9 mouse cellular contexts compared by ENCODE assay signal in the genomic region with DNA sequence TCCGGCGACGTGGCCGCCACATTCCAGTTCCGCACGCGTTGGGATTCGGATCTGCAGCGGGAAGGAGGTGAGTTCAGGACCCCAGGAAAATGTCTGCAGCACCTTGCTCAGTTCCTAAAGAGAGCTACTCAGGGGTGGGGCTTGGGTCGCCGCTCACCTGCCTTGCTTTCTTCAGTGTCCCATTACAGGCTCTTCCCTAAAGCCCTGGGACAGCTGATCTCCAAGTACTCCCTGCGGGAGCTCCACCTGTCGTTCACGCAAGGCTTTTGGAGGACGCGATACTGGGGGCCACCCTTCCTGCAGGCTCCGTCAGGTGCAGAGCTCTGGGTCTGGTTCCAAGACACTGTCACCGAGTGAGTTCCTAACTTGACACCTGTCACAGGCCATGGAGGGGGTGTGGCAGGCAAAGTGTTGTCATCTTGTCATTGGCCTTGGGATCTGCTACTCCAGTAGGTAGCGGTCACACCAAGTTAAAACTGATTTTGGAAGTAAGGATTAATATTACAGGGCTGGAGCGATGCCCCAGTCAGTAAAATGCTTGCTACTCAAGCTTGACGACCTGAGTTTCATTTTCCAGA. TPM values are rescaled to one million over a fixed set of nuclear protein-coding genes. Genes with fewer than 3 reads are reported as not detected.
DNase-seq lines count a peak whose midpoint lies in the region; ATAC-seq lines count a peak whose summit lies in the region.
"Had no signal": no experiment of that assay in that cellular context is flagged by ENCODE, and none has a peak within 500 bp of the region (broad histone marks: within the 10 kb centered on the region; RNA-seq: fewer than 3 reads in every experiment).

No protein-coding gene starts in this region.

- DNase-seq in adrenal gland, adult 2 months, result peak; percentile 23
- no peak for DNase-seq in adrenal gland, adult 18-20 months (ENCODE audit: low spot score in 2 of 2)
- no peak for DNase-seq in frontal cortex, postnatal 25 days (ENCODE audit: low spot score in 2 of 2)
- DNase-seq in right cerebral cortex, postnatal 36 days (ENCODE audit: low spot score in 2 of 2), result no peak

- H3K4me1 ChIP-seq in megakaryocyte, embryonic 14.5 days, result peaks cover 19% of the 10 kb centered on the region
- H3K4me1 ChIP-seq in intestine, embryonic 16.5 days (ENCODE audit: control insufficient read depth, insufficient read depth, low read length), result peaks cover 5% of the 10 kb centered on the region
- peaks cover 29% of the 10 kb centered on the region for H3K4me1 ChIP-seq in neural tube, embryonic 15.5 days

- H3K9me3 ChIP-seq in megakaryocyte, embryonic 14.5 days, result no peaks in the 10 kb centered on the region
- H3K9me3 ChIP-seq in intestine, embryonic 16.5 days (ENCODE audit: control insufficient read depth, low read length), result no peaks in the 10 kb centered on the region
- no peaks in the 10 kb centered on the region for H3K9me3 ChIP-seq in neural tube, embryonic 15.5 days (replicated peaks)

- peak overlapping the region; percentile 45 for H3K27ac ChIP-seq in intestine, embryonic 16.5 days (ENCODE audit: low read length)
- peak overlapping the region; percentile 89 for H3K27ac ChIP-seq in neural tube, embryonic 15.5 days (replicated peaks)

- peak overlapping the region; percentile 87 for H3K9ac ChIP-seq in intestine, embryonic 16.5 days (ENCODE audit: low read depth, low read length)
- peak overlapping the region; percentile 74 for H3K9ac ChIP-seq in neural tube, embryonic 15.5 days (replicated peaks)

- peak overlapping the region; percentile 95 for H3K4me2 ChIP-seq in intestine, embryonic 16.5 days (ENCODE audit: low read depth, low read length)
- H3K4me2 ChIP-seq in neural tube, embryonic 15.5 days, result peak overlapping the region; percentile 92

- H3K4me3 ChIP-seq in megakaryocyte, embryonic 14.5 days (replicated peaks), result peak overlapping the region; percentile 92
- peak overlapping the region; percentile 94 for H3K4me3 ChIP-seq in intestine, embryonic 16.5 days (ENCODE audit: low read length)
- peak overlapping the region; percentile 89 for H3K4me3 ChIP-seq in neural tube, embryonic 15.5 days (replicated peaks)

- peaks cover 36% of the 10 kb centered on the region for H3K36me3 ChIP-seq in megakaryocyte, embryonic 14.5 days (replicated peaks; ENCODE audit: low read length)
- peaks cover 12% of the 10 kb centered on the region for H3K36me3 ChIP-seq in intestine, embryonic 16.5 days (ENCODE audit: control insufficient read depth, insufficient read depth, low read length)
- H3K36me3 ChIP-seq in neural tube, embryonic 15.5 days, result peaks cover 26% of the 10 kb centered on the region

- no peak; the same call in 1 of the 2 replicates for ATAC-seq in megakaryocyte, adult 5-6 weeks (ENCODE audit: poor library complexity, severe bottlenecking)
- ATAC-seq in intestine, embryonic 16.5 days, result peak; percentile 59
- peak; percentile 19; the same call in 1 of the 2 replicates for ATAC-seq in neural tube, embryonic 15.5 days (ENCODE audit: low FRiP score)

- H3K27me3 ChIP-seq in megakaryocyte, embryonic 14.5 days (replicated peaks), result peaks cover 52% of the 10 kb centered on the region
- no peaks in the 10 kb centered on the region for H3K27me3 ChIP-seq in intestine, embryonic 16.5 days (replicated peaks; ENCODE audit: control insufficient read depth, insufficient read depth, low read length)
- H3K27me3 ChIP-seq in neural tube, embryonic 15.5 days (replicated peaks), result no peaks in the 10 kb centered on the region

- 6% methylated on average over 21 of the region's 21 CpGs for WGBS in intestine, embryonic 16.5 days
- WGBS in neural tube, embryonic 15.5 days, result 6% methylated on average over 21 of the region's 21 CpGs

RNA-seq across cellular contexts. Expression of a gene that starts 0.5 kb away (rescaled TPM):
- total RNA-seq in adrenal gland, adult 2 months (2021), result 10 to 100 TPM; 72.7 to 98.8 TPM
- 216 and 218 TPM in 2 replicates for polyA plus RNA-seq in adrenal gland, adult 2 months (2012; rRNA removed)
- 10 to 100 TPM; 63.3 to 93.6 TPM for total RNA-seq in adrenal gland, adult 18-20 months (2021)
- 103 and 177 TPM in 2 replicates for polyA plus RNA-seq in megakaryocyte, embryonic 14.5 days (2012; ENCODE audit: insufficient read depth, low replicate concordance)
- total RNA-seq in megakaryocyte, adult 5-6 weeks (2015), result 69.0 and 70.8 TPM in 2 replicates
- 30.8 and 43.0 TPM in 2 replicates for total RNA-seq in megakaryocyte, adult 5-6 weeks (2017)
- polyA plus RNA-seq in intestine, embryonic 16.5 days (2015; fragmentation: Nextera tagmentation; extraction: Ambion mirVana), result 59.1 and 61.4 TPM in 2 replicates
- 88.8 and 92.2 TPM in 2 replicates for polyA plus RNA-seq in neural tube, embryonic 15.5 days (2015; fragmentation: Nextera tagmentation; extraction: Ambion mirVana)

RNA-seq across cellular contexts. Expression of a gene that starts 11.9 kb away (rescaled TPM):
- 1 to 10 TPM; 5.5 to 7.0 TPM for total RNA-seq in adrenal gland, adult 2 months (2021)
- 20.8 and 30.7 TPM in 2 replicates for polyA plus RNA-seq in adrenal gland, adult 2 months (2012; rRNA removed)
- 10 to 100 TPM in 1 of 2 experiments, 1 to 10 TPM in 1; 7.6 to 20.9 TPM for total RNA-seq in adrenal gland, adult 18-20 months (2021)
- polyA plus RNA-seq in megakaryocyte, embryonic 14.5 days (2012; ENCODE audit: insufficient read depth, low replicate concordance), result 1.7 and 4.2 TPM in 2 replicates
- 3.2 and 7.9 TPM in 2 replicates for total RNA-seq in megakaryocyte, adult 5-6 weeks (2015)
- 1.4 and 2.0 TPM in 2 replicates for total RNA-seq in megakaryocyte, adult 5-6 weeks (2017)
- 16.0 and 16.4 TPM in 2 replicates for polyA plus RNA-seq in intestine, embryonic 16.5 days (2015; fragmentation: Nextera tagmentation; extraction: Ambion mirVana)
- 22.2 and 25.3 TPM in 2 replicates for polyA plus RNA-seq in neural tube, embryonic 15.5 days (2015; fragmentation: Nextera tagmentation; extraction: Ambion mirVana)

RNA-seq across cellular contexts. Expression of a gene that starts 24.3 kb away (rescaled TPM):
- not detected for total RNA-seq in adrenal gland, adult 2 months (2021)
- not detected in 2 replicates for polyA plus RNA-seq in adrenal gland, adult 2 months (2012; rRNA removed)
- total RNA-seq in adrenal gland, adult 18-20 months (2021), result not detected
- polyA plus RNA-seq in megakaryocyte, embryonic 14.5 days (2012; ENCODE audit: insufficient read depth, low replicate concordance), result not detected in 2 replicates
- not detected in 2 replicates for total RNA-seq in megakaryocyte, adult 5-6 weeks (2015)
- total RNA-seq in megakaryocyte, adult 5-6 weeks (2017), result not detected in 2 replicates
- polyA plus RNA-seq in intestine, embryonic 16.5 days (2015; fragmentation: Nextera tagmentation; extraction: Ambion mirVana), result not detected in 2 replicates
- not detected in 2 replicates for polyA plus RNA-seq in neural tube, embryonic 15.5 days (2015; fragmentation: Nextera tagmentation; extraction: Ambion mirVana)
- total RNA-seq: gastrocnemius, adult 8-10 months had no signal

RNA-seq across cellular contexts. Expression of a gene that starts 37.0 kb away (rescaled TPM):
- total RNA-seq in adrenal gland, adult 2 months (2021), result 1 to 10 TPM; 3.9 to 9.6 TPM
- polyA plus RNA-seq in adrenal gland, adult 2 months (2012; rRNA removed), result 9.6 and 18.9 TPM in 2 replicates
- total RNA-seq in adrenal gland, adult 18-20 months (2021), result 1 to 10 TPM in 1 of 2 experiments, not detected in 1; 5.7 TPM
- polyA plus RNA-seq in megakaryocyte, embryonic 14.5 days (2012; ENCODE audit: insufficient read depth, low replicate concordance), result 2.4 TPM in 1 of 2 replicates, not detected in the other
- total RNA-seq in megakaryocyte, adult 5-6 weeks (2015), result not detected in 2 replicates
- not detected in 2 replicates for total RNA-seq in megakaryocyte, adult 5-6 weeks (2017)
- polyA plus RNA-seq in intestine, embryonic 16.5 days (2015; fragmentation: Nextera tagmentation; extraction: Ambion mirVana), result 9.8 and 11.9 TPM in 2 replicates
- polyA plus RNA-seq in neural tube, embryonic 15.5 days (2015; fragmentation: Nextera tagmentation; extraction: Ambion mirVana), result 4.5 and 5.8 TPM in 2 replicates

RNA-seq across cellular contexts. Expression of a gene that starts 41.0 kb away (rescaled TPM):
- 10 to 100 TPM; 24.5 to 34.0 TPM for total RNA-seq in adrenal gland, adult 2 months (2021)
- 299 and 335 TPM in 2 replicates for polyA plus RNA-seq in adrenal gland, adult 2 months (2012; rRNA removed)
- 10 to 100 TPM; 28.7 to 33.3 TPM for total RNA-seq in adrenal gland, adult 18-20 months (2021)
- polyA plus RNA-seq in megakaryocyte, embryonic 14.5 days (2012; ENCODE audit: insufficient read depth, low replicate concordance), result 63.1 and 105 TPM in 2 replicates
- 50.9 and 52.3 TPM in 2 replicates for total RNA-seq in megakaryocyte, adult 5-6 weeks (2015)
- 14.9 and 20.2 TPM in 2 replicates for total RNA-seq in megakaryocyte, adult 5-6 weeks (2017)
- polyA plus RNA-seq in intestine, embryonic 16.5 days (2015; fragmentation: Nextera tagmentation; extraction: Ambion mirVana), result 54.0 and 56.4 TPM in 2 replicates
- polyA plus RNA-seq in neural tube, embryonic 15.5 days (2015; fragmentation: Nextera tagmentation; extraction: Ambion mirVana), result 86.8 and 92.7 TPM in 2 replicates
